In the genomic region with DNA sequence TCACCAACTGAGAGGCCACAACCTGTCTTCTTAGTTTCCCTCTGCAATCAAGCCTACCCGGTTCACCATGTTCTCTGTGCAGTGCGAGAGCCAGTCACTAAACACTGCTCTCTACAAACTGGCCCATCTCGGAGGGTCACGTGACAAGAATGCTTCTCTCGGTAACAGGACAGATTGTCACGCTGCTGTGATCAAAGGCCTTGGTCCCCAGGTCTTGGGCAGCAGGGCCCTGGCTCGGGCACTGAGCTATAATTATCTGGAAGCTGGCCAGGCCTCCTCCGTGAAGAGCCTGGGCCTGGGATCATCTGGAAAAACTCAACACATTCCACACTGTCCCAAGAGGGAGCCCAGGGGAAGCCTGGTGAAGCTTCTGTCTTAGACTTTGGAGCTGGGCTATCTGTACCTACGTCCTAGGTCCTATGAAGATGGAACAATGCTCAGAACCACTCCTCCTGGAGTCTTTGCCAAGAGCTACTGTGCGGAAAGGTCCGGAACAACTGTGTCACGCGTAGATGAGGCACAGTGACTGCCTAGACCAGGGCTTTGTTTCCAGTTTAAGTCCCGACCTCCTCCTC, we compare ENCODE assay signal across 1 mouse cellular context.
A peak's percentile ranks its signal among the peaks of the same experiment; 100 is the strongest.
TF ChIP-seq lines count a peak whose summit lies in the region.

No protein-coding gene starts in this region.

TF ChIP-seq in CH12.LX, 34 proteins besides CTCF, POLR2A, EP300 and RAD21 (continued from another document):
- TF ChIP-seq ETS1 (conservative IDR thresholded peaks at IDR 0.05; ENCODE audit: low read depth, low read length) (0 out of 2 replicates have a peak, but pooled peaks have one; percentile 25), CHD1 (IDR thresholded peaks at IDR 0.05; ENCODE audit: low read depth, low read length) (no peak), MAX (IDR thresholded peaks at IDR 0.05; ENCODE audit: low read length) (peak; percentile 74; the same call in 1 of the 2 replicates), UBTF (IDR thresholded peaks at IDR 0.05; ENCODE audit: low read depth, low read length) (no peak), MAZ (IDR thresholded peaks at IDR 0.05; ENCODE audit: low read depth, low read length) (0 out of 2 replicates have a peak, but pooled peaks have one; percentile 2), KAT2A (IDR thresholded peaks at IDR 0.05; ENCODE audit: insufficient replicate concordance, low read length) (no peak)
